Mouse (Mus musculus): ENCODE measurements around the gene Mpv17l2.

GRCm38 (mm10) chr8:70741661-70742060 lies 19.1 kb downstream of the Mpv17l2 start:
- TF ChIP-seq USF1 (IDR thresholded peaks at IDR 0.05; ENCODE audit: low read depth) (no peak), CTCF (IDR thresholded peaks at IDR 0.05; ENCODE audit: control insufficient read depth, insufficient read depth, insufficient read length) (no peak), MYOD1 (IDR thresholded peaks at IDR 0.05; ENCODE audit: control insufficient read depth, insufficient read length, low read depth) (no peak), FOSL1 (IDR thresholded peaks at IDR 0.05; ENCODE audit: insufficient read depth, low read length, poor library complexity, severe bottlenecking) (no peak), MYOG (IDR thresholded peaks at IDR 0.05; ENCODE audit: control insufficient read depth, extremely low read depth, insufficient read length) (no peak), CEBPB (IDR thresholded peaks at IDR 0.05; ENCODE audit: low read depth) (no peak)

All from C2C12 (cell line).